Mouse (Mus musculus) kidney, postnatal 0 days (tissue): Measurements from ENCODE around the gene Ech1. TPM values are rescaled to one million over a fixed set of nuclear protein-coding genes. Genes with fewer than 3 reads are reported as not detected.

Source experiments
- ATAC-seq: fragments of 200-750 bp; cut with Nextera tagmentation; replicated peaks from 2 replicates; pipeline ENCODE4 v1.8.0; 2017; ENCODE audit warnings: low read depth, moderate number of reproducible peaks, moderate TSS enrichment, moderate library complexity; ENCODE audit not compliant: low FRiP score
- DNase-seq: peaks from one replicate; pipeline ENCODE4 v3.0.0-alpha.2; 2016; ENCODE audit warnings: low spot score
- H3K27ac ChIP-seq: fragments of 300-500 bp; sonication (generic); 2 replicates; pipeline ENCODE4 v1.5.1; 2014; ENCODE audit warnings: mild to moderate bottlenecking
- H3K27me3 ChIP-seq: fragments of 300-500 bp; sonication (generic); 2 replicates; pipeline ENCODE4 v1.6.1; 2014; ENCODE audit warnings: low read length, mixed read lengths; ENCODE audit not compliant: insufficient read depth
- H3K36me3 ChIP-seq: fragments of 300-500 bp; sonication (generic); 2 replicates; pipeline ENCODE4 v1.6.1; 2014; ENCODE audit warnings: low read length, mixed read lengths; ENCODE audit not compliant: insufficient read depth
- H3K4me1 ChIP-seq: fragments of 300-500 bp; sonication (generic); replicated peaks from 2 replicates; pipeline ENCODE4 v1.6.1; 2014; ENCODE audit warnings: antibody characterized with exemption, low read length, mixed read lengths; ENCODE audit not compliant: insufficient read depth
- H3K4me2 ChIP-seq: fragments of 300-500 bp; sonication (generic); 2 replicates; pipeline ENCODE4 v1.6.1; 2014; ENCODE audit warnings: mild to moderate bottlenecking, low read length, moderate library complexity, mixed read lengths
- H3K4me3 ChIP-seq: fragments of 300-500 bp; sonication (generic); replicated peaks from 2 replicates; pipeline ENCODE4 v1.5.1; 2014; ENCODE audit warnings: low read depth, low read length
- H3K9ac ChIP-seq: fragments of 300-500 bp; sonication (generic); 2 replicates; pipeline ENCODE4 v1.6.1; 2014; ENCODE audit warnings: low read depth, low read length
- H3K9me3 ChIP-seq: fragments of 300-500 bp; sonication (generic); replicated peaks from 2 replicates; pipeline ENCODE4 v1.6.1; 2016; ENCODE audit warnings: low read length, inconsistent platforms, mixed read lengths
- CTCF ChIP-seq: IDR thresholded peaks from 2 replicates; pipeline ENCODE4 v1.5.1; 2016; ENCODE audit warnings: antibody characterized with exemption, low read depth, mild to moderate bottlenecking, moderate library complexity
- WGBS: fragments of 180-500 bp; shearing (Covaris S2); extraction: QIAGEN DNeasy Blood & Tissue Kit; methylation state at CpG from one replicate; pipeline ENCODE4 v1.1.7; 2014; 5-methylcytosine and 5-hydroxymethylcytosine counted together
- polyA plus RNA-seq: library from polyadenylated mRNA; unstranded; fragments of >200 nt; fragmentation: Nextera tagmentation; extraction: Ambion mirVana; gene quantifications from 2 replicates; pipeline ENCODE4 v1.2.1, GENCODE M21; 2015

Gene Ech1
- polyA plus RNA-seq, 1 experiment from 2014 or later: 330 TPM

GRCm38 (mm10) chr7:28850642-28851041 lies 25.6 kb downstream of the Ech1 start:
- H3K4me2 ChIP-seq: no peak overlapping the region
- no peak overlapping the region for H3K9ac ChIP-seq
- H3K27me3 ChIP-seq: no peaks in the 10 kb centered on the region
- H3K27ac ChIP-seq: no peak overlapping the region
- DNase-seq: no peak
- no peak for ATAC-seq
- H3K4me3 ChIP-seq: no peak overlapping the region
- no peak for TF ChIP-seq CTCF
- WGBS: 63% methylated on average over 4 of the region's 4 CpGs
- no peaks in the 10 kb centered on the region for H3K36me3 ChIP-seq
- no peaks in the 10 kb centered on the region for H3K9me3 ChIP-seq
- no peaks in the 10 kb centered on the region for H3K4me1 ChIP-seq

GRCm38 (mm10) chr7:28859953-28860352 lies 34.9 kb downstream of the Ech1 start:
- ATAC-seq: no peak
- Histone ChIP-seq H3K4me1 (peaks cover 4% of the 10 kb centered on the region; the same call in 1 of the 2 replicates), H3K27ac (no peak overlapping the region), H3K4me2 (no peak overlapping the region), H3K9ac (no peak overlapping the region), H3K27me3 (no peaks in the 10 kb centered on the region), H3K9me3 (no peaks in the 10 kb centered on the region), H3K36me3 (no peaks in the 10 kb centered on the region), H3K4me3 (no peak overlapping the region)
- no peak for TF ChIP-seq CTCF
- no peak for DNase-seq
- WGBS: 91% methylated on average over 2 of the region's 2 CpGs

- Histone ChIP-seq H3K27me3 (no peaks in the 10 kb centered on the region), H3K9ac (no peak overlapping the region), H3K4me1 (peaks cover 4% of the 10 kb centered on the region; the same call in 1 of the 2 replicates), H3K4me2 (no peak overlapping the region), H3K9me3 (no peaks in the 10 kb centered on the region), H3K36me3 (no peaks in the 10 kb centered on the region), H3K27ac (no peak overlapping the region), H3K4me3 (no peak overlapping the region)
- TF ChIP-seq CTCF: 0 out of 2 replicates have a peak, but pooled peaks have one; percentile 25
- no peak for ATAC-seq
- WGBS: 89% methylated on average over 6 of the region's 6 CpGs
- DNase-seq: no peak
Observed at GRCm38 (mm10) chr7:28860898-28861297, 35.9 kb downstream of the Ech1 start.

GRCm38 (mm10) chr7:28862817-28863499 lies 37.9 kb downstream of the Ech1 start:
- H3K4me3 ChIP-seq: no peak overlapping the region
- ATAC-seq (no peak), DNase-seq (no peak)
- no peak overlapping the region for H3K9ac ChIP-seq
- H3K27me3 ChIP-seq: no peaks in the 10 kb centered on the region
- no peak for TF ChIP-seq CTCF
- 71% methylated on average over 15 of the region's 15 CpGs for WGBS
- H3K4me1 ChIP-seq: peaks cover 4% of the 10 kb centered on the region; the same call in 1 of the 2 replicates
- no peaks in the 10 kb centered on the region for H3K36me3 ChIP-seq
- no peak overlapping the region for H3K27ac ChIP-seq
- no peak overlapping the region for H3K4me2 ChIP-seq
- no peaks in the 10 kb centered on the region for H3K9me3 ChIP-seq

- no peak within 1 kb of the TSS for H3K4me3 ChIP-seq
- ATAC-seq: no peak
- no peak for DNase-seq
- H3K4me1 ChIP-seq: peaks cover 4% of the 10 kb centered on the region; the same call in 1 of the 2 replicates
- peak within 1 kb of the TSS; percentile 7; the same call in 1 of the 2 replicates for H3K4me2 ChIP-seq
- H3K36me3 ChIP-seq: no peaks in the 10 kb centered on the region
- H3K27me3 ChIP-seq: no peaks in the 10 kb centered on the region
- H3K9me3 ChIP-seq: no peaks in the 10 kb centered on the region
- TF ChIP-seq CTCF: no peak
- no peak within 1 kb of the TSS for H3K9ac ChIP-seq
- WGBS: 78% methylated on average over 6 of the region's 6 CpGs
- H3K27ac ChIP-seq: no peak within 1 kb of the TSS
Observed at GRCm38 (mm10) chr7:28863540-28863939, 38.5 kb downstream of the Ech1 start, which contains the start of gene Lgals7. Lgals7 (plus strand) TSS chr7:28863853.

- H3K36me3 ChIP-seq: no peaks in the 10 kb centered on the region
- peaks cover 4% of the 10 kb centered on the region; the same call in 1 of the 2 replicates for H3K4me1 ChIP-seq
- no peak overlapping the region for H3K4me3 ChIP-seq
- DNase-seq (no peak), ATAC-seq (no peak)
- H3K27ac ChIP-seq: no peak overlapping the region
- peak overlapping the region; percentile 7; the same call in 1 of the 2 replicates for H3K4me2 ChIP-seq
- no peak overlapping the region for H3K9ac ChIP-seq
- no peaks in the 10 kb centered on the region for H3K27me3 ChIP-seq
- H3K9me3 ChIP-seq: no peaks in the 10 kb centered on the region
- no peak for TF ChIP-seq CTCF
- WGBS: 42% methylated on average over 9 of the region's 9 CpGs
Observed at GRCm38 (mm10) chr7:28864288-28864750, 39.3 kb downstream of the Ech1 start.
